Mouse (Mus musculus) lung, postnatal 10 days (tissue): Measurements from ENCODE around the gene Hcrtr1.

Experiments
- DNase-seq: peaks from one replicate; pipeline ENCODE4 v3.0.0; 2021

Hcrtr1 gene

DNA sequence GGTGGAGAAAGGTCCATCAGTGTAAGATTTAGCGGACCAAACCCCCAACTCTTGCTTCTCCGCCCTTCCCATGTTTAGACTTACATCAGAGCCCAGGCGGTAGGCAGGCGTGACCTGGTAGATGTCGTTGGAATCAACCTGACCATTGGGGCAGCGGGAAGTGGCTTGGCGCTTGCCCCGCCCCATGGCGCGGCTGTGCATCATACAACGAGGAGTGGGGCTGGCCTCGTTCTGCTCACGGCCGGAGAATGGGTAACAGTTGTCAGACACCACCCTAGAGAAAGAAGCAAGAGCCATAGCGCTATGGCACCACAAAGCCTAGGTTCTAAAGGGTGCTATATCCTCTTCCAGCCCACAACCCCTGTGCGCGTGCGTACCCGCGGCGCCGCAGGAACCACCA is 28.2 kb upstream of the Hcrtr1 start:
- DNase-seq, result no peak

GRCm38 (mm10) chr4:130166592-130166991 is 27.4 kb upstream of the Hcrtr1 start:
- peak; percentile 59 for DNase-seq

DNA sequence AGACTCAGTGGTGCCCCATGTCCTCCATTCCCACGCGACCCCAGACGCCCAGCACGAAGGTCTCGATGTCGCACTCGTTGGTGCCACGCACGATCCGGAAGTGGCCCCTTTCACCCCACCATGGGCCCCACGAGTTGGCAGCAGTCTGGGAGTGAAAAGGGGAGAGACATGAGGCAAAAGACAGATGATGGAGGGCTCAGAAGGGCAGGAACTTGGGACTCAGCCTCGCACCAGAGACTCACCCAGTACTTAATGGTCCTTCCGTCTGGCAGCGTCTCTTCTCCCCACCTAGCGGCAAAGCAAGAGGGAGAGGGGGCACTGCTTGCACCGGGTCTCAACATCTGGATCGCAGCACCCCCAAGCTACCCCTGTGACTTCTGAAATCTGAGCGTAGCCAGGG is 26.9 kb upstream of the Hcrtr1 start:
- DNase-seq, result no peak

DNA sequence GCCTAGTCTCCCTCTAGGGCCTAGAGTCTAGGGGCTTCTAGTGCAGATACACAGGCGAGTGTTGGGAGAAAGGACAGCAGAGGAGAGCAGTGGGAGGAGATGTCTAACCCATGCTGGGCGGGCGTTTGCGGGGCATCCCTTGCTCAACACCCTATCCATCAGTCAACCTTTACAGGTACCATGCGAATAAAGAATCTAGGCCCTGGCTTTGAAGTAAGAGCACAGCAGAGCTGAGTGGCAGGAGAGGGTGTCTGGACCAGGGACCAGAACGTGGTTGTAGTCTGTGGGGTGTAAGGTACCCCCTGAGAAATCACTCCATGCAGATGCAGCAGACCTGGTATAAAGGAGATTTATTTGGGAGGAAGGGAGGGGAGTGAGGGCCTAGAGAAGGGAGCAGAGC is 25.0 kb upstream of the Hcrtr1 start:
- no peak for DNase-seq

- DNase-seq, result peak; percentile 71
Observed at GRCm38 (mm10) chr4:130163391-130163861, 24.3 kb upstream of the Hcrtr1 start.

GRCm38 (mm10) chr4:130161349-130161748 is 22.2 kb upstream of the Hcrtr1 start:
- no peak for DNase-seq

DNA sequence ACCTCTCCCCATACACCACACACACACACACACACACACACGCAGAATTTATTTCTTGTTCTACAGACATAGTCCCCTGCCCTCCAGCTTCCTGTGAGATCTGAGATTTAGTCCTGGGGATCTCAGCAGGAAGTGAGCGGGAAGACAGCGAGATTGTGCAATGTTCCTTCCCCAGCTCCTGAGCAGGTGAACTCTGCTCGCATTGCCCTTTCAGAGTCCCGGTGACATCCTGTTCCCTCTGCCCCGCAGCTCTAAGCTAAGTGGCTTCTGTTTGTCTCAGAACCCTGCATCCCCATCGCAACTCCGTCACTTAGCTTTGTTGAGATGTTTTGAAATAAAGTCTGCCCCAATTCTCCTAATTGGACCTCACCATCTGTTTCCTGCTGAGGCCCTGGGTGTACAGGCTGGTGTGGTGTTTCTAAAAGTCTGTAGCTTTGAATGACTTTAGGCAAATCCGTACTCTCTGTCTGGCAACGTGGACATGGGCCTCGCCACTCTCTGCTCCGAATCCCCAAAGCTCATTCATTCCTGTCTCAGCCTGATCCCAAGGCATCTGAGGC is 17.7 kb upstream of the Hcrtr1 start:
- no peak for DNase-seq

DNA sequence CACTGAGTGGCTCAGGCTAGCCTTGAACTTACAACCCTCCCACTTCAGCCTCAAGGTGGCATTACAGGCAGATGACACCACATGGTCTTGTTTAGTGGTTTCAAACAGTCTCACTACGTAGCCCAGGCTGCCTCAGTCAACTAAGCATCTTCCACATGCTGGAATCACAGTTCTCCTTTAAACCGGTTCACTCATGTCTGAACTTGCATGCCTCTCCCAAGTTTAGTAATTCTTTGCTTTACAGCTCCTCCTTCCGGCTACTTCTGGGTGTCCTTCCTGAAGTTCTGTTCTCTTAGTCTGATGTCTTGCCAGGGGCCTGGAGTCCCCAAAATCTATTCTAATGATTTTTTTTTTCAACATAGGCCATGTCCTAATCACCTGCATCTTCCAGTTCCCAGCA is 15.1 kb upstream of the Hcrtr1 start:
- DNase-seq, result no peak

- DNase-seq, result no peak
Observed at GRCm38 (mm10) chr4:130148405-130148804, 9.2 kb upstream of the Hcrtr1 start.

DNA sequence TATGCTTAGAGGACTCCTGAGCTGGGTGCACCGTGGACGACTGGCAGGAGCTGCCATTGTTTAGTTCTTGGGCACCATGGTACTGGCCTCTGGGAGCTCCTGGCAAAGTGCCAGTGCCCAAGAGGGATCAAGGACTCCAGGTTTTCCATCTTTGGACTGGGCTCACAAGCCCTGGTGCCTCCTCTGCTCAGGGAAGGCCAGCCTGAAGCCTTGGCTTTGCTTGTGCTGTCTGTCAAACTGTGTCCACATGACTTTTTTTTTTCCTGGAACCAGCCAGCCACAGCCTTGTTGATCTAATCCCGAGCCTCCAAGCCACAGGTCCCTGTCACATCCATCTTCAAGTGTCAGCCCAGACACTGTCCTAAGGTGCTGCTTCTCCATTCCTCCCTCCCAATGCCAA is 2.6 kb upstream of the Hcrtr1 start:
- no peak for DNase-seq

- no peak for DNase-seq
Observed at GRCm38 (mm10) chr4:130140992-130141402, 1.8 kb upstream of the Hcrtr1 start.

DNA sequence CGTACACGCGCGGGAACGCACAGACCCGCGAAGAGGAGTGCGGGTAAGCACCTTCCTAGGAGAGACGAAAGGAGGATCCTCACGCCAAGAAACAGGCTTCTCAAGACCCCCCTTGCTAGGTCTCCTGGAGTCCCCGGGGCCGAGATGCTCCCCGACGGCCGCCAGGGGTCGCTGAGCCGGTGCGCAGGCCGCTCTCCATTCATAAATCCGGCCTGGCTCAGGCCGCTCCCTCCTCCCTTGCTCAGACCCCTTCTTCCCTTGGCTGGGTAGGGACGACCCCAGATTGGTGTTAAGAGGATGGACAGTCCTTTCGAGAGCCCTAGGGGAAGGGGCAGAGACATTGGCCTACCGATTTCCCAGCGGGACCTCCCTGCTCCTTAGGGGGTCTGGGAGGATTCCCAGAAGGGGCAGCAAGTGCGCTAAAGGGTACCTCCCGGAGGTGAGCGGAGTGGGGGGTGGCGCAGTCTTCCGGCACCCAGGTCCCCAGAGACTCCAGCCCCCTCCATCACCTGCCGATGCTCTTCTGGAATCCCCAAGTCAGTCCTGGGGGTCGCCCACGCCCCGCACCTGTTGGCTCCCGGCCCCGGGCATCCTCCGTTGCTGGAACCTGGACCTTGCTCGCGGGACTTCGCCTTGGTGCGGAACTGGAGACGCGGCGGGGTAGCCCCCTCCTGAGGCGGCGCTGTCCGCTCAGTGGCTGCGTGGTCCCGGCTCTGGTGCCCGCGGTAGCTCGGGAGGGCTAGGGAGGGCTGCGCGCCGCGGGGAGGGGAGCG is 532 bp downstream of the Hcrtr1 start:
- peak; percentile 86 for DNase-seq

- no peak for DNase-seq
Observed at GRCm38 (mm10) chr4:130133399-130133798, 5.8 kb downstream of the Hcrtr1 start.

DNA sequence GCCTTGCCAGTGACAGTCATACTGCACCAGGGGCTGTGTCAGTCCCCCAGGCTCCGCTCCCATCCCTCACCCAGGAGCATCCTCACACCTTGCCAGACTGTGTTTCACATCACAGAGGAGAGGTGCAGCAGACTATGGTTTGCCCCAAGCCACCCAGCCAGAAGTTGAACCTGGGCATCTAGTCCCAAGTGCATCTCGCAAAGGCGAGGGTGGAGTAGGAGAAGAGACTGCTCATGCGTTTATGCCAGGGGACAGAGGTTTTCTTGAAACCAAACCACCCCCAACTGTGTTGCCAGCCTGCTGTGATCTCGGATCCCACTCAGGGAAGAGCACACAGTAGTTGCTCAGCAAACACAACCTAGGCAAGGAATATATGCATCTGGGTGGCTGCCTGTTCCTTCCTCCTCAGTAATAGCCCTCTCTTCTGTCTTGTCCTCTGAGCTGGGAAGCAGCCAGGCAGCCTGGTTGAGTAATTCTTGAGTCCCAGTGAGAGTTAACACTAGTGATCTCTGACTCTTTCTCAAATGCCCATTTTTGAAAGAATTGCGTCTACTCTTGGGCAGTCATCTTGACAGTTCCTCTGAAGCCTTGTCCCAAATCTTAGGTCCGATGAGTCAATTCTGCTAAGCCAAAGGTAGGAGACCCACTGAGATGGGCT is 7.6 kb downstream of the Hcrtr1 start:
- no peak for DNase-seq

DNA sequence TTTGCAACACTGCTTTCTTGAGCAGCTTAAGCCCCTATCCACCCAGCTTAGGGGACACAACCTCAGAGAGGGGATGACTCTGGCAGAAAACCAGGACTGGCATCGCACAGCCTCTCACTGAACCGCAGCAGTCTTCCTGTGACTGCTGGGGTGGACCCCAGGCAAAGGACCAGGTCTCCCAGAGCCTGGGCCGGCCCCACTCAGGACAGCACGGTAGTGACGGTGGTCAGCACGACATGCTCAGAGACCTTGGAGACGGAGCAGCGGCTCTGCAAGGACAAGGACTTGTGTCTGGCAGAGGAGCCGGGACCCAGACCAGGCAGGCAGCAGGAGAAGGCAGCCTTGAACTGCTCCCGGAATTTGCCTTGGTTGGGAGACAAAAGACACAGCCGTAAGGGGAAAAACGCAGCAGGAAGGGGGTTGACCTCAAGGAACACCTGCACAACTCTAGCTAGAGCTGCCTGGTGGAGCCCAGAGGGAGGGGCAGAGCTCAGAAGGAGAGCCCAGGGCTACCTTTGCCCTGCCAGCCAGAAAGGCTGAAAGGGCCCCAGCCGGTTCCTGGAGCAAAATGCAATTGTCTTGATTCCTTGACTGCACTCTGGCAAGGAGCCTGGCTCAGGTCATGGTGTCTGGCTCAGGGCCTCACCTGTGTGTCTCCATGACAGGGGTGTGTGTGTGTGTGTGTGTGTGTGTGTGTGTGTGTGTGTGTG is 8.4 kb downstream of the Hcrtr1 start:
- DNase-seq, result no peak

GRCm38 (mm10) chr4:130130082-130130481 is 9.1 kb downstream of the Hcrtr1 start:
- no peak for DNase-seq

- no peak for DNase-seq
Observed at GRCm38 (mm10) chr4:130128907-130129306, 10.3 kb downstream of the Hcrtr1 start.

DNA sequence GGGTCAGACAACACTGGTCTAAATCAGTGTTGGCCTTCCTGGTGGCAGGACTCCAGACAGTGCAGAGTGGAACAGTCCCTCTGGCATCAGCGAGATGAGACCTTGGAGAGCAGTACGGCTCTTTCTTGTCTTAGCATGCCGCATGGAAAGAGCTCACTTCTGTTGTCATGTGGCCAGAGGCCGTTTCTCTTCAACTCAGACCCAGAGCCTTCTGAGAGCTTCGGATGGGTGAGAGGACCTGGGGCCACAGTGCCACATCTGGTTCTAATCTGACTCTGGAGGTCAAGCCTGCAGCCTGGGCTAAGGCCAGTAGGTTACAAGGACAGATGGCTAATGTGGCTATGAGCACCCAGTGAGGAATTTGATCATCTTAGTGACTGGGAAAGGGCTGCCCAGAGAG is 13.2 kb downstream of the Hcrtr1 start:
- no peak for DNase-seq

DNA sequence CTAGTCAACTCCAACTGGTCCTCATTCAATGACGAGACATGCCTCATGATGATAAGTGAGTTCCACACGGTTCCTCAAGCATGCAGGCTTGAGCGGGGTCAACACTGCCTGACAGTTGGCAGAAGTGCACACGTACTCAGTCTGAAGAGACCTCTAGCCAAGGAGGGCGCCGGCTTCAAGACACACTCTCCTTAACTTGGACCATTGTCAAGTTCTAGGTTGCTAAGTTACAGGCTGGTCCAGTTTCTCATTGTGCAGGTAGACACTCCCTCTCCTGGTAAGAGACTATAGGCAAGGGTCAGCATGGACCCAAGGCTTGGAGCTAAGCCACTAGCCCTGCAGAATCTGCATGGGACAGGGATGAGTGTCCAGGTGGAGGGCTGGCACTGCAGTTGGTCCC is 14.0 kb downstream of the Hcrtr1 start:
- DNase-seq, result peak; percentile 50

DNA sequence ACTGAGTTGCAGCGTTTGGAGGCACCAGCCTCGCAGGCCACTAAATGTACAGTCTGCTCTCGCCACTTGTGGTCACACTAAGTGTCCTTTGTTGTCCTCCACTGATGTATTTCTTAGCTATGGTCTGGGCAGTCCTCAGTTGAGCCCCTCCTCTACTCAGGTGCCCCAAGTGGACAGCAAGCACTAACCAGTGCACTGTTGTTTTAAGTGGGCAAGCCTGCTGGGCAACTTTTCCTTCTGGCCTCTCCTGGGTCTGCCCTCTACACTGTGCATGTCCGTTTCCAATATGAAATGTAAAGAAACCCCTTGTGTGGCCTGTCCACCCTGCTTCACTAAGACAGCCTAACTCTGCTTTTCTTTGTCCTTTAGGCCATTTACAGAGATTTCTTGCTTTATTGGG is 15.0 kb downstream of the Hcrtr1 start:
- peak; percentile 68 for DNase-seq

DNA sequence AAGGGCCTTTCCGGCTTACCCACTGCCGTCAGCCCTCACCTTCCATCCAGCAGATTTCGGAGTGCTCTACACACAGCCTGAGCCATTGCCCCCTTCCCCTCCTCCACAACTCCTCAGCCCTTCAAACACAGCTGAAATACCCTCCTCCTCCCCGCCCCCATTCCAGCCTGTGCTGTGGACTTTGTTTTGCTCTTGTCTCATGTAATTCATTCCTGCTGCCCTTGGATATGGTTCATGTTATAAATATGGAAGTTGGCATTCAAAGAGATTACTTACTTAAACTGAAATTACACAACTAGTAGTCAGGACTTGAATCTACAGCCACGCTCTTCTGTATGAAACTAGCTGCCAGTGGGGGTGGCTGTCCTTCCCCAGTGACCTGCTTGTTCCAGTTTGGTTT is 16.1 kb downstream of the Hcrtr1 start:
- DNase-seq, result no peak

- DNase-seq, result no peak
Observed at GRCm38 (mm10) chr4:130121560-130121959, 17.6 kb downstream of the Hcrtr1 start.

- no peak for DNase-seq
Observed at GRCm38 (mm10) chr4:130120752-130121151, 18.4 kb downstream of the Hcrtr1 start.

DNA sequence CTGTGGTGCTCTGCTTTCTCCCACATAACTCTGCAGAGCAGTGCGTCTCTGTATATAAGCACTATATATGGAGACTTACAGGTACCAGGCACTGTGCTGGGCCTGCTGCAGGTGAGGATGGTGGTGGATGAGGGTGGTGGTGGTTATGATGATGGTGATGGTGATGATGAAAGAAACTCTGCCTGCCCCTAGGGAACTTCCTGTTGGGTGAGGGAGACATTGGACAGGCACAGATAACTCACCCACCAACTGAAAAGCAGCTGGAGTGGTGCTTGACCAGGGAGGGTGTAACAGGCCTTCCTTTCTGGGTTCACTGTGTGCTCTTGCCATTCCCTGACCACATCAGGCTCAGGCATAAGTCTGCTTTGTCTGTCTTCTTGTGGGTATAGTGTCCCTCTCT is 26.4 kb downstream of the Hcrtr1 start:
- no peak for DNase-seq
